Mouse (Mus musculus) lung, postnatal 0 days (tissue): ENCODE data around the gene Sik1. TPM values are rescaled to one million over a fixed set of nuclear protein-coding genes. Genes with fewer than 3 reads are reported as not detected.

Source experiments
- ATAC-seq: fragments of 200-750 bp; cut with Nextera tagmentation; 2 replicates; pipeline ENCODE4 v1.8.0; 2017; ENCODE audit warnings: moderate library complexity
- DNase-seq: peaks from one replicate; pipeline ENCODE4 v3.0.0-alpha.2; 2016; ENCODE audit warnings: low spot score
- H3K27ac ChIP-seq: fragments of 300-500 bp; sonication (generic); 2 replicates; pipeline ENCODE4 v1.5.1; 2014; ENCODE audit warnings: antibody characterized with exemption, mild to moderate bottlenecking, low read length, mixed read lengths
- H3K27me3 ChIP-seq: fragments of 300-500 bp; sonication (generic); replicated peaks from 2 replicates; pipeline ENCODE4 v1.6.1; 2014; ENCODE audit warnings: low read length, mixed read lengths; ENCODE audit not compliant: insufficient read depth
- H3K36me3 ChIP-seq: fragments of 300-500 bp; sonication (generic); 2 replicates; pipeline ENCODE4 v1.6.1; 2014; ENCODE audit warnings: low read length, mixed read lengths; ENCODE audit not compliant: insufficient read depth
- H3K4me1 ChIP-seq: fragments of 300-500 bp; sonication (generic); 2 replicates; pipeline ENCODE4 v1.6.1; 2014; ENCODE audit warnings: antibody characterized with exemption, low read depth, low read length, mixed read lengths; ENCODE audit not compliant: insufficient read depth
- H3K4me2 ChIP-seq: fragments of 300-500 bp; sonication (generic); replicated peaks from 2 replicates; pipeline ENCODE4 v1.6.1; 2014; ENCODE audit warnings: low read depth, mild to moderate bottlenecking, low read length, moderate library complexity, mixed read lengths
- H3K4me3 ChIP-seq: fragments of 300-500 bp; sonication (generic); 2 replicates; pipeline ENCODE4 v1.5.1; 2014; ENCODE audit warnings: low read depth, low read length
- H3K9ac ChIP-seq: fragments of 300-500 bp; sonication (generic); replicated peaks from 2 replicates; pipeline ENCODE4 v1.6.1; 2014; ENCODE audit warnings: low read depth, mild to moderate bottlenecking
- H3K9me3 ChIP-seq: fragments of 300-500 bp; sonication (generic); 2 replicates; pipeline ENCODE4 v1.6.1; 2016; ENCODE audit warnings: low read length, mixed read lengths
- CTCF ChIP-seq: IDR thresholded peaks from 2 replicates; pipeline ENCODE4 v1.5.1; 2016; ENCODE audit warnings: antibody characterized with exemption, mild to moderate bottlenecking
- EP300 ChIP-seq: IDR thresholded peaks from 2 replicates; pipeline ENCODE4 v1.6.1; 2016; ENCODE audit warnings: antibody characterized with exemption, mild to moderate bottlenecking, control low read depth
- WGBS: fragments of 180-500 bp; shearing (Covaris S2); extraction: QIAGEN DNeasy Blood & Tissue Kit; methylation state at CpG from one replicate; pipeline ENCODE4 v1.1.7; 2014; 5-methylcytosine and 5-hydroxymethylcytosine counted together
- polyA plus RNA-seq: library from polyadenylated mRNA; unstranded; fragments of >200 nt; fragmentation: Nextera tagmentation; extraction: Ambion mirVana; gene quantifications from 2 replicates; pipeline ENCODE4 v1.2.1, GENCODE M21; 2015

Gene Sik1
- polyA plus RNA-seq, 1 experiment from 2014 or later: 35.9 TPM

DNA sequence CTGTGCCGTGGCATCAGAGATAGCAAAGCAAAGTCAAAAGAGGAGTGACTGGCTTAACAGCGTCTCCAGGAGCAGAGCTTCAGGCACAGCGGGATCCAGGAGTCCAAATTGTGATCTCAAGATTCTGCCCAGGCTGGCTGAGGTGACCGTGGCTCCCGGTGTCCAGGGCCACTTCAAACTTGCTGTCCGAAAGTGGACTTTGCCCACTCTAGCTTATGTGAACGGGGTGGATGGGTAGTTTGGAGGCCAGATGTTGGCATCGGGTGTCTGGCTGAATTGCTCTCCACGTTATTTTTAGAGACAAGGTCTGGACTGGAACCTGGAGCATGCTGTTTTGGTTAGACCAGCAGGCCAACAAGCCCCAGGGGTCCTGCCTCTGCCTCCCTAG lies 23.0 kb downstream of the Sik1 start:
- H3K27me3 ChIP-seq: no peaks in the 10 kb centered on the region
- WGBS: 92% methylated on average over 9 of the region's 9 CpGs
- H3K4me1 ChIP-seq: peaks cover 38% of the 10 kb centered on the region
- no peak for DNase-seq
- no peak for ATAC-seq
- no peak for TF ChIP-seq EP300
- no peak for TF ChIP-seq CTCF
- H3K36me3 ChIP-seq: no peaks in the 10 kb centered on the region
- H3K9me3 ChIP-seq: no peaks in the 10 kb centered on the region
- H3K4me3 ChIP-seq: no peak overlapping the region
- no peak overlapping the region for H3K9ac ChIP-seq
- no peak overlapping the region for H3K4me2 ChIP-seq
- H3K27ac ChIP-seq: no peak overlapping the region

DNA sequence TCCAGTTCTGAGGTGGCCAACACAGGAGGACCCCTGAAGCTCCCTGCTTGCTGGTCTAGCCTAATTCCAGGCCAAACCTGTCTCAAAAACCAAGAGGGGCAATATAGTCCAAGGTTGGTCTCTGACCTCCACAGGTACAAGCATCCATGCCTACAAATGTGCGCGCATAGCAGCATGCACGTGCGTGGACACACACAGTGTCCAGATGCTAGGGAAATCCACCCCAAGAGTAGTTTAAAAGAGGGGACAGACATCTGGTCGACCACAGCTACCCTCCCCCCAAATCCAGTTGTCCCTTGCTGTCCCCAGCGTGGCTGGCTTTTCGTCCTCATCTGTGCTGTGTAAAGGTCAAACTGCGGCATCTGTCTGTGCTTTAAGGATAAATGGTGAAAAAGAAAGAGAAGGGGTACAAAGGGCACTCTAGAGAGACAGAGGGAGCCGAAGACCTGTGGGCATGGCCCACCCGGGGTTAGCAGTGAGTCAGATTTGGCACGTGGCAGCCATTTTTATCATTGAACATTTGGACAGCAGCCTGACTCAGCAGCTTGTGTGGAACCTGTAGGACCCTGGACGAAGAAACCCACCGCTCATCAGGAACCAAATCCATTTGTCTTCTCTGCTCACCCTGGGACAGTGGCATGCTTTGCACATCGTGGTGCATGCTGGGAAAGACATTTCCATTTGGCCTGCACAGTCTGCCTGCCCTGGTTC lies 23.6 kb downstream of the Sik1 start:
- ATAC-seq: no peak
- 89% methylated on average over 14 of the region's 14 CpGs for WGBS
- no peak for DNase-seq
- peaks cover 37% of the 10 kb centered on the region for H3K4me1 ChIP-seq
- no peaks in the 10 kb centered on the region for H3K27me3 ChIP-seq
- no peak overlapping the region for H3K9ac ChIP-seq
- H3K27ac ChIP-seq: no peak overlapping the region
- H3K4me3 ChIP-seq: no peak overlapping the region
- no peaks in the 10 kb centered on the region for H3K36me3 ChIP-seq
- no peaks in the 10 kb centered on the region for H3K9me3 ChIP-seq
- no peak overlapping the region for H3K4me2 ChIP-seq
- TF ChIP-seq EP300: no peak
- TF ChIP-seq CTCF: no peak

DNA sequence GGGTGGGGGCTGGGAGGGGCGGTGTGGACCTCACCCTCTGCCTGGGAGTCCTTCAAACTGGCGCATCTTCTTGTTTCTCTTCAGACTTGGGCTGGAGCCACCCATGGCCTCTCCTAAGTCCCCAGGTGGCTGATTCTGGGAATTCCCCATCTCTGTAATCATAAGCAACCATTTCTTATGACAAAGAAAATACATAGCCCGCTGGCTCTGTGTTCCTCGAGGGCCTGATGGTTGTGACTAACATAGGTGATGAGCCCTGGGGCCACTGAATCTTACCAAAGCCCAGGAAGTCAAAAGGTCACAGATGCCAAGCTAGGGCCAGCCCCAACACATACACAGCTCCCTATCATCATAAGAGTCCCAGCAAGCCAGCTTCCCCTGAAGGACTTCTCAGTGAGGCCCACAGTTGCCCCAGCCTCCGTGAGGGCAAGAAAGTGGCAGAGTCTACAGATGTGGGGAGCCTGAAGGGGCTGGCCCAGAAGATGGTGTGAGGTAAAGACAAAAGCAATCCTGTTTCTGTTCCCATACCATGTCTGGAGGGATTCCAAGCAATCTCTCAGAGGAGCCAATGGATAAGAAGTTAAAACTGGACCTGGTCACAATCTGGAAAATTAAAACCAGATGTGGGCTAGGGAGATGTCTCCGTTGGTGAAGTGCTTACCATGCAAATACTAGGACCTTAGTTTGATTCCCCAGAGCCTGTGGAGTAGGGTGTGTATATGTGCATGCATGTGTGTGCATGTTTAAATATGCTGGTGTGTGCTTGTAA lies 24.3 kb downstream of the Sik1 start:
- Histone ChIP-seq H3K4me1 (peaks cover 34% of the 10 kb centered on the region), H3K4me2 (no peak overlapping the region), H3K27me3 (no peaks in the 10 kb centered on the region), H3K4me3 (no peak overlapping the region), H3K9me3 (no peaks in the 10 kb centered on the region), H3K9ac (no peak overlapping the region), H3K27ac (no peak overlapping the region), H3K36me3 (no peaks in the 10 kb centered on the region)
- DNase-seq (no peak), ATAC-seq (no peak)
- WGBS: 54% methylated on average over 6 of the region's 6 CpGs
- TF ChIP-seq CTCF (no peak), EP300 (no peak)

DNA sequence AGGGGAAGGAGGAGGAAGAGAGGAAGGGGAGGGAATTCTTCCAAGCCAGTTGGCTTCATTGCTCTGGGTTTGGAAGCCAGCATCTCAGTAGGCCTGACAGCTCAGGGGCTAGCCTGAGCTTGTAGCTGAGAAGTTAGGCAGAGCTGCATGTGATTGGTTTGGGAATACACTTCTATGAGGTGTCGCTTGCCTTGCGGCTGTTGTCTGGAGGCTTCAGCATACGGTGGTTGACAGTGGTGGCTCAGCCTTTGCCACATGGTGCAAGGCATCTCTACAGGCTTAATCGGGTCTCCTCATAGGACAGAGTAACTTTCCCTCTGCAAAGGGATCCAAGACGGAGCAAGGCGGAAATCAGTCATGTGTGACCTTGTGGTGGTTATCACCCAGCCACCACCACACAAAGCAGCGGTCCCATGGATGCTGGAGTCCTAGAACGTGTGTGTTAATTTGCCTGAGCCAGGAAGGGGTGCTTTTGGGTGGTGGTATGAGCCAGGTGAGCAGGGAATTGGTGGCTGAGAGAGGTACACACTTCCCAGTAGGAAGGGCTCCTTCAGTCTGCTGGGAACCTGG lies 25.0 kb downstream of the Sik1 start:
- Histone ChIP-seq H3K27me3 (no peaks in the 10 kb centered on the region), H3K27ac (no peak overlapping the region), H3K4me1 (peaks cover 34% of the 10 kb centered on the region), H3K4me3 (no peak overlapping the region), H3K9ac (no peak overlapping the region), H3K9me3 (no peaks in the 10 kb centered on the region), H3K4me2 (no peak overlapping the region), H3K36me3 (no peaks in the 10 kb centered on the region)
- 95% methylated on average over 8 of the region's 8 CpGs for WGBS
- no peak for DNase-seq
- no peak for TF ChIP-seq CTCF
- TF ChIP-seq EP300: no peak
- ATAC-seq: no peak

DNA sequence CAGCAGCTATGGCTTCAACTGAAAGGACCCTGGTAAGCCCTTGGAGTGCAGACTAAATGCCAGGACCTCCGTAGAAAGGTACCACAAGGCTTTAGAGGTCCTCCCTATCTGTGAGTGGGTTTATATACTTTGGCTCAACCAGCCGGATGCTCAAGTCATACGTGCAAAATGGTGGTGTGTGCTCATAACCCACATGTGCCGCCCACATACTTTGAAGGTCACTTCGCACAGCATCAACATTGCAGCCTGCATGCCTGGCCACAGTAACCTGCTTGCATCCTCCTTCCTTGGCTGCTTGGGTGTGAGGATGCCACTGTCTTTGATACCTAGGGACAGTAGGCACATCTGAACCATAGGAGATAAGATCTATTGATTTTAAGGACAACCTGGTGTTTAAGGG lies 26.7 kb downstream of the Sik1 start:
- WGBS: 92% methylated on average over 5 of the region's 5 CpGs
- no peak for TF ChIP-seq CTCF
- TF ChIP-seq EP300: no peak
- Histone ChIP-seq H3K4me2 (no peak overlapping the region), H3K4me3 (no peak overlapping the region), H3K27me3 (no peaks in the 10 kb centered on the region), H3K36me3 (no peaks in the 10 kb centered on the region), H3K9ac (no peak overlapping the region), H3K9me3 (no peaks in the 10 kb centered on the region), H3K4me1 (peaks cover 29% of the 10 kb centered on the region), H3K27ac (no peak overlapping the region)
- no peak for DNase-seq
- no peak for ATAC-seq

DNA sequence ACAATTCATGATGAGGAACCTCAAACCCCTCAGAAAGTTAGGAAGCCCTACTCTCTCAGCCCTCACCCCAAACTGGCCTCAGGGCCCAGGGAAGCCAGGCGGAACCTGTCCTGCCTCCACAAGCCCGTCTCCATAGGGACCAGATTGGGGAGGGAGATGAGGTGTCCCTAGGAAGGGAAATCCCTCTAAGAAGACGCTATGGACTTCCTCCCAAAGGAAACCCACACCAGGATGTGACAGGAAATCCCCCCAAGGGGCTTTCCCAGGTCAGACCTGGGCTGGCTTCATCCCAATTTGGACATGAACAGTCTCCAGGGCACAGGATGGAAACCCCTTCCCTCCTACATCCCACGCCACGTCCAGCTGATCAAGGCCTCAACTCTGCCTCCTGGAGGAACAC lies 27.5 kb downstream of the Sik1 start:
- H3K36me3 ChIP-seq: no peaks in the 10 kb centered on the region
- peaks cover 21% of the 10 kb centered on the region for H3K4me1 ChIP-seq
- TF ChIP-seq EP300 (0 out of 2 replicates have a peak, but pooled peaks have one; percentile 45), CTCF (no peak; the same call in 1 of the 2 replicates)
- H3K4me2 ChIP-seq: no peak overlapping the region
- H3K27me3 ChIP-seq: no peaks in the 10 kb centered on the region
- WGBS: 65% methylated on average over 5 of the region's 5 CpGs
- H3K9me3 ChIP-seq: no peaks in the 10 kb centered on the region
- H3K9ac ChIP-seq: no peak overlapping the region
- H3K4me3 ChIP-seq: no peak overlapping the region
- no peak for DNase-seq
- peak overlapping the region; percentile 86 for H3K27ac ChIP-seq
- ATAC-seq: no peak
